Mouse (Mus musculus) thymus, adult 2 months (tissue): ENCODE measurements around the gene Lrit2.

Experiments used
- CTCF ChIP-seq: fragments of 200-500 bp; IDR thresholded peaks from 2 replicates; pipeline ENCODE4 v1.5.1; 2012; ENCODE audit warnings: mild to moderate bottlenecking, control low read depth, low read length, moderate library complexity, borderline replicate concordance; ENCODE audit not compliant: control insufficient read depth, poor library complexity, insufficient read depth; ENCODE audit errors: extremely low read depth
- POLR2A ChIP-seq: fragments of 200-500 bp; IDR thresholded peaks from 2 replicates; pipeline ENCODE4 v1.6.1; 2012; ENCODE audit warnings: mild to moderate bottlenecking, low read length, control low read depth, moderate library complexity; ENCODE audit not compliant: control insufficient read depth, poor library complexity, insufficient read depth; ENCODE audit errors: extremely low read depth

DNA sequence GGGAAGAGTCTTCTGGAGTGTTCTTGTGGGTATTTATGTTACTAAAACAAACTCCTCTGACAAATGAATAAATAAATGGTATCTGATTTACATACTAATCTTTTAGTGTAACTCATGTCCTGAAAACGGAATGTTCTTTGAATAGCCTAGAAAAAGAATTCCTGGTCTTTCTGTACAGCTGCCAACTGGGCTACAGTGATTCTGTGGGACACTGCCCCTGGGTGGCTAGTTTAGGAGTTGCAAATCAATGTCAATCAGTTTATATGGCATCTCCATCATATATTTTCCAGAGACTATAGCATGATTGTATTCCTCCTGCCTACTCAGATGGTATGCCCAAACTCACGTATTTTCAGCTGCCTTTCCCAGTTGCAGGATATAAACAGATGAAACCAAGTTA, 2.9 kb upstream of the Lrit2 start:
- TF ChIP-seq CTCF (no peak), POLR2A (no peak)
